In the genomic region with DNA sequence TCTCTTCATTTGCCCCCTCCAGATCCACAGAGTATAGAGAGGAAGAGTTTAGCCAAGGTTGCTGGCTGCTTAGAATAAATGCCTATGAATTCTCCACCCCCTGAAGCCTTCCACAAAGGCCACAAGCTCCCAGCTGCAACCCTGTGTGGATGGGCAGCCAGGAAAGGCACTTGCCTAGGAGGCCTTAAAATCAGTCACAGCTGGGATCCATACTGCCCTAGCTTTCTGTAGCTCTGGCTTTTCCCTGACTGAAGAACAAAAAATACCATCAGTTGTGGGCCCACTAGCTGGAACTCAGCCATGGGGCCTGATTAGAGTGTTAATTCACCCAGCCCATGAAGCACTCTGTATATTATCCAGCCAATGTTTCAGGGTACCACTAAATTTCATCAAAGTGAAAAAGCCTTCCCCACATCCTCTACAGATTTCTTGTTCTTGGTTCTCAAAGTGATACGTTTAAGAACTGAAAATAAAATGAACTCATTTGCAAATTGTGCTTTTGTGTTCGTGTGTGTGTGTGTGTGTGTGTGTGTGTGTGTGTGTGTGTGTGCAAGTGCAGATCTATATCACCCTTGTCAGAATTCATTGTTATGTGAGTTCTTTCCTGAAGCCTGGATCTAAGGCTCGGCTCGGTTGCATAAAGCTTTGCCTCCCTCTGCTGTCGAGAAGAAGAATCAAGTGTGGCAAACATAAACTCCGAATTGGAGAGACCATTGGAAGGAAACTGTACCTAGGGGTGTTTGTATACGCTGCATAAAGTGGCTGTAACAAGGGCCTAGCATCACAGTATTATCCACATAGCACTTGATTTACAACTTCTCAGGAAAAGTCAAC, we compare ENCODE assay signal across 8 mouse cellular contexts.
DNase-seq lines count a peak whose midpoint lies in the region; ATAC-seq and TF ChIP-seq lines count a peak whose summit lies in the region.

No protein-coding gene starts in this region.

- H3K9ac ChIP-seq in liver, embryonic 14.5 days (replicated peaks): no peak overlapping the region
- H3K9ac ChIP-seq in liver, embryonic 11.5 days (ENCODE audit: low read depth, low read length): no peak overlapping the region
- H3K9ac ChIP-seq in limb, embryonic 12.5 days (replicated peaks): no peak overlapping the region

- DNase-seq in liver, embryonic 14.5 days (ENCODE audit: low read depth in 3 of 3, low spot score in 3 of 3): no peak
- DNase-seq in liver, embryonic 11.5 days (ENCODE audit: low spot score): no peak
- peak; percentile 30 for DNase-seq in hindbrain, embryonic 10.5 days (ENCODE audit: low spot score)
- peak; percentile 84 for DNase-seq in retina, postnatal 1 day
- no peak for DNase-seq in thymus, postnatal 25 days
- DNase-seq in thymus, postnatal 10 days (ENCODE audit: low spot score in 2 of 2): no peak

- ATAC-seq in liver, embryonic 14.5 days (ENCODE audit: insufficient read depth): no peak
- ATAC-seq in liver, embryonic 11.5 days (replicated peaks; ENCODE audit: low FRiP score): no peak
- ATAC-seq in limb, embryonic 12.5 days (ENCODE audit: insufficient number of reproducible peaks, insufficient read depth, low FRiP score, low TSS enrichment, low read depth): 0 out of 2 replicates have a peak, but pooled peaks have one; percentile 32

- no peak for TF ChIP-seq POLR2A in cortical plate, adult 2 months (IDR thresholded peaks at IDR 0.05; ENCODE audit: extremely low read depth, insufficient read depth, low read length)

- peak; percentile 41; the same call in 1 of the 2 replicates for TF ChIP-seq CTCF in liver, embryonic 14.5 days (IDR thresholded peaks at IDR 0.05; ENCODE audit: low read depth)
- TF ChIP-seq CTCF in cortical plate, adult 2 months (IDR thresholded peaks at IDR 0.05; ENCODE audit: extremely low read depth, insufficient read depth, low read length): peak; percentile 74

- TF ChIP-seq EP300 in liver, embryonic 14.5 days (IDR thresholded peaks at IDR 0.05; ENCODE audit: low read depth): no peak

- H3K27ac ChIP-seq in liver, embryonic 14.5 days: no peak overlapping the region
- H3K27ac ChIP-seq in liver, embryonic 11.5 days (ENCODE audit: low read depth, low read length): no peak overlapping the region
- H3K27ac ChIP-seq in cortical plate, adult 2 months (ENCODE audit: insufficient read depth, low read length): no peak overlapping the region
- H3K27ac ChIP-seq in hindbrain, embryonic 10.5 days: 0 out of 2 replicates have a peak overlapping the region, but pooled peaks have one; percentile 62
- 0 out of 2 replicates have a peak overlapping the region, but pooled peaks have one; percentile 26 for H3K27ac ChIP-seq in limb, embryonic 12.5 days

- no peaks in the 10 kb centered on the region for H3K36me3 ChIP-seq in liver, embryonic 14.5 days (replicated peaks; ENCODE audit: control insufficient read depth, insufficient read depth, low read depth)
- no peaks in the 10 kb centered on the region for H3K36me3 ChIP-seq in liver, embryonic 11.5 days (ENCODE audit: control insufficient read depth, insufficient read depth, low read length)
- no peaks in the 10 kb centered on the region for H3K36me3 ChIP-seq in hindbrain, embryonic 10.5 days
- no peaks in the 10 kb centered on the region for H3K36me3 ChIP-seq in limb, embryonic 12.5 days

- H3K4me2 ChIP-seq in liver, embryonic 14.5 days (ENCODE audit: low read depth): no peak overlapping the region
- H3K4me2 ChIP-seq in liver, embryonic 11.5 days: no peak overlapping the region
- no peak overlapping the region for H3K4me2 ChIP-seq in limb, embryonic 12.5 days

- no peak overlapping the region for H3K4me3 ChIP-seq in liver, embryonic 14.5 days (ENCODE audit: insufficient read depth in 1 of 2, low read depth in 2 of 2, low read length in 2 of 2)
- H3K4me3 ChIP-seq in liver, embryonic 11.5 days (ENCODE audit: low read depth, low read length): no peak overlapping the region
- H3K4me3 ChIP-seq in cortical plate, adult 2 months (ENCODE audit: insufficient read depth, low read length): no peak overlapping the region
- no peak overlapping the region for H3K4me3 ChIP-seq in hindbrain, embryonic 10.5 days
- no peak overlapping the region for H3K4me3 ChIP-seq in limb, embryonic 12.5 days (replicated peaks)

- H3K27me3 ChIP-seq in liver, embryonic 14.5 days (ENCODE audit: control insufficient read depth, insufficient read depth, low read length): no peaks in the 10 kb centered on the region
- H3K27me3 ChIP-seq in liver, embryonic 11.5 days (replicated peaks; ENCODE audit: control insufficient read depth, insufficient read depth, low read length): no peaks in the 10 kb centered on the region
- 0 out of 2 replicates have a peak, but pooled peaks cover 2% of the 10 kb centered on the region for H3K27me3 ChIP-seq in hindbrain, embryonic 10.5 days (ENCODE audit: insufficient read depth, poor library complexity, severe bottlenecking)
- peaks cover 5% of the 10 kb centered on the region; the same call in 1 of the 2 replicates for H3K27me3 ChIP-seq in limb, embryonic 12.5 days

- WGBS in liver, embryonic 14.5 days (ENCODE audit: insufficient replicate concordance): 20% methylated on average over 7 of the region's 7 CpGs
- 39% methylated on average over 7 of the region's 7 CpGs for WGBS in liver, embryonic 11.5 days
- 31% methylated on average over 7 of the region's 7 CpGs for WGBS in hindbrain, embryonic 10.5 days
- WGBS in limb, embryonic 12.5 days: 27% methylated on average over 7 of the region's 7 CpGs

- no peaks in the 10 kb centered on the region for H3K9me3 ChIP-seq in liver, embryonic 14.5 days (ENCODE audit: control insufficient read depth, low read length)
- H3K9me3 ChIP-seq in liver, embryonic 11.5 days (ENCODE audit: control insufficient read depth, low read length): no peaks in the 10 kb centered on the region
- H3K9me3 ChIP-seq in hindbrain, embryonic 10.5 days: no peaks in the 10 kb centered on the region
- H3K9me3 ChIP-seq in limb, embryonic 12.5 days: no peaks in the 10 kb centered on the region

- H3K4me1 ChIP-seq in liver, embryonic 14.5 days (replicated peaks; ENCODE audit: control insufficient read depth in 2 of 2, insufficient read depth in 2 of 2, low read length in 1 of 2): no peaks in the 10 kb centered on the region
- H3K4me1 ChIP-seq in liver, embryonic 11.5 days (replicated peaks; ENCODE audit: control insufficient read depth, insufficient read depth, low read length): no peaks in the 10 kb centered on the region
- H3K4me1 ChIP-seq in cortical plate, adult 2 months (ENCODE audit: control insufficient read depth, insufficient read depth, low read length): no peaks in the 10 kb centered on the region
- peaks cover 32% of the 10 kb centered on the region for H3K4me1 ChIP-seq in hindbrain, embryonic 10.5 days (replicated peaks)
- H3K4me1 ChIP-seq in limb, embryonic 12.5 days (replicated peaks): peaks cover 24% of the 10 kb centered on the region

Comparison
In these comparisons a context has a peak if more than half of its experiments do, and no peak if none do; other contexts are left out.
1. DNase-seq: peak in hindbrain, embryonic 10.5 days (single experiment) and retina, postnatal 1 day (single experiment); none in liver, embryonic 14.5 days (0 of 3), liver, embryonic 11.5 days (single experiment), thymus, postnatal 25 days (single experiment) and thymus, postnatal 10 days (0 of 2).
2. H3K27ac ChIP-seq: peak in hindbrain, embryonic 10.5 days (single experiment) and limb, embryonic 12.5 days (single experiment); none in liver, embryonic 14.5 days (single experiment), liver, embryonic 11.5 days (single experiment) and cortical plate, adult 2 months (single experiment).